Mouse (Mus musculus): ENCODE measurements around the gene Cacna1c.

- TF ChIP-seq CTCF (IDR thresholded peaks at IDR 0.05; ENCODE audit: borderline replicate concordance, insufficient read depth, low read depth, low read length) (no peak), POLR2A (IDR thresholded peaks at IDR 0.05; ENCODE audit: borderline replicate concordance, insufficient read depth, low read length) (no peak)
These were observed 16.0 kb downstream of the Cacna1c start for GRCm38 (mm10) chr6:119180188-119180587.
